Mouse (Mus musculus) heart, adult 2 months (tissue): ENCODE data around the gene Ndufs5.

Experiments
- CTCF ChIP-seq: fragments of 200-600 bp; IDR thresholded peaks from 2 replicates; pipeline ENCODE4 v1.8.1; 2022; ENCODE audit warnings: antibody characterized with exemption, mild to moderate bottlenecking, moderate library complexity
- EP300 ChIP-seq: fragments of 200-500 bp; IDR thresholded peaks from 2 replicates; pipeline ENCODE4 v1.6.1; 2011; ENCODE audit warnings: low read depth, low read length, control low read depth; ENCODE audit not compliant: insufficient read depth
- POLR2A ChIP-seq: fragments of 200-500 bp; IDR thresholded peaks from 2 replicates; pipeline ENCODE4 v1.6.1; 2011; ENCODE audit warnings: mild to moderate bottlenecking, low read depth, low read length, control low read depth; ENCODE audit not compliant: insufficient read depth

- TF ChIP-seq CTCF = no peak
- TF ChIP-seq EP300 = no peak
- TF ChIP-seq POLR2A = no peak
Measured at GRCm38 (mm10) chr4:123742891-123743290, 24.9 kb upstream of the Ndufs5 start.
